Mouse (Mus musculus) cortical plate, adult 2 months (tissue): Measurements from ENCODE around the gene Sp6.

Experiments used
- CTCF ChIP-seq: fragments of 200-500 bp; IDR thresholded peaks from 2 replicates; pipeline ENCODE4 v1.5.1; 2011; ENCODE audit warnings: mild to moderate bottlenecking, control low read depth, low read length; ENCODE audit not compliant: insufficient read depth; ENCODE audit errors: extremely low read depth
- POLR2A ChIP-seq: fragments of 200-500 bp; IDR thresholded peaks from 2 replicates; pipeline ENCODE4 v1.6.1; 2011; ENCODE audit warnings: mild to moderate bottlenecking, low read length, control low read depth; ENCODE audit not compliant: insufficient read depth; ENCODE audit errors: extremely low read depth

- TF ChIP-seq CTCF (no peak), POLR2A (no peak)
These were observed 15.7 kb upstream of the Sp6 start for GRCm38 (mm10) chr11:96997380-96997956.
